Mouse (Mus musculus): Measurements from ENCODE around the gene Zfp827.

Gene Zfp827

DNA sequence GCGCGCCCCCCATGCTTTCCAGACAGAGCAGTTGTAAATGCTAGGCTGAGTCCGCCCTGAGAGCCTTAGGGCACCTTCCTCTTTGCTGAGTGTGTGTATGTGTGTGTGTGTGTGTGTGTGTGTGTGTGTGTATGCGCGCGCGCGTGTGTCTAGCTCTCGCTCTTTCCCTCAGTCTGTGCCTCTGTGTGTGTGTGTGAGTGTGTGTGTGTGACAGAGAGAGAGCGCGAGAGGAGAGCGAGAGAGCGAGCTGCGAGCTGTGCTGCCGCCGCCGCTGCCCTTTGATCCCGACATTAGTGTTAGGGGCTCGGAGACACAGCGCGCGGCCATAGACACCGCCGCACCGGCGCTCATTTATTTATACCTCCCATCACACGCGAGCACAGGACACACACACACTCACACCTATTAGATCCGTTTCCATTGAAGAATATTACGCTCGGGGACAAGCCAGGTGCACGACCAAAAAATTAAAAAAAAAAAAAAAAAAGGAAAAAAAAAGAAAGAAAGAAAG lies at the start of gene Zfp827:
TSS of gene Zfp827 (plus strand) at position 461 of the 511 bp plus-strand sequence.
- peak; percentile 63 to 67 for DNase-seq (ENCODE audit: low spot score in 2 of 2)

DNA sequence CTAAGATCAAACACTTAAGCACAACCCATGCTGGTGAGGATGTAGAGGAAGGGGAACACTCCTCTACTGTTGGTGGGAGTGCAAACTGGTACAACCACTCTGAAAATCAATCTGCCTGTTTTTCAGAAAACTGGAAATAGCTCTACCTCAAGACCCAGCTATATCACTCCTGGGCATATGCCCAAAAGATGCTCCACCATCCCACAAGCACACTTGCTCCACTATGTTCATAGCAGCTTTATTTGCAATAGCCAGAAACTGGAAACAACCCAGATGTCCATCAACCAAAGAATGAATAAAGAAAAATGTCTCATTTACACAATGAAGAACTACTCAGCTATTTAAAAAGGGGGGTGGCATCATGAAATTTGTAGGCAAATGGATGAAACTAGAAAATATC lies 23.9 kb upstream of the Zfp827 start:
- DNase-seq (ENCODE audit: low spot score in 2 of 2) = no peak

DNA sequence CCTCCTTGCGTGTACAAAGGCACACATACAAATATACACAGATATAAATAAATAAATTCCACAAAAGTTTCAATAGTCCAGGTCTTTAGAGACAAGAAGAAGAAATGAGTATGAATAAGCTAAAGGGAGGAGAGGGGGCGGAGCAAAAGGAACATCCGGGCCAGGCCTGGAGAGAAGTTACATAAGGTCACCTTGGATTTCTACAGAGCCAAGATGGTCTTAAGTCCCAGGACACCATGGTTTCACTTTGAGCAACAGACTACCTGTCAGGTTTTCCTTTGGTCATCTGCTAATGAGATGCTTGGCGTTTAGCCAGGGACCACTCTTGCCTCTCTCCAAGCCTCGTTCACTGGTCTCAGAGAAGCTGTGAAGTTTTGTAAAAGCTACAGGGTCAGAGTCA lies 13.2 kb upstream of the Zfp827 start:
- no peak for DNase-seq (ENCODE audit: low spot score in 2 of 2)

DNA sequence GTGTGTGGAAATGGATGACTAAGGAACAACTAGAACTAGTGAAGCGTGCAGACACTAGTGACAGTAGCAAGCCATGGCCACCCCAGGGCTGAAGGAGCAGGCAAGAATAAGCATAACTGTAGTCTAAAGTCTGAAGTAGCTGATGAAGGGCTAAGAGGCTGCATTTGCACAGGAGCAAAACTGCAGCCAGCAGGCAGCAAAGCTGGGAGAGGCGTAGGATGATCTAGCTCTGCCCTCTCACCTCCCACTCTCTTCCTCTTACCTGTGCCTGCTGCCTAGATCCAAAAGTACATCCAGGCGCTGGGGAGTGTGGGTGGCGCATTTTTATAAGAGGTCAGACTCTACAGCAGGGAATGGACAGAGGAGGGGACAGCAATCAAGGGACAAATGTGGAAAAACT lies 12.2 kb upstream of the Zfp827 start:
- no peak for DNase-seq (ENCODE audit: low spot score in 2 of 2)

DNA sequence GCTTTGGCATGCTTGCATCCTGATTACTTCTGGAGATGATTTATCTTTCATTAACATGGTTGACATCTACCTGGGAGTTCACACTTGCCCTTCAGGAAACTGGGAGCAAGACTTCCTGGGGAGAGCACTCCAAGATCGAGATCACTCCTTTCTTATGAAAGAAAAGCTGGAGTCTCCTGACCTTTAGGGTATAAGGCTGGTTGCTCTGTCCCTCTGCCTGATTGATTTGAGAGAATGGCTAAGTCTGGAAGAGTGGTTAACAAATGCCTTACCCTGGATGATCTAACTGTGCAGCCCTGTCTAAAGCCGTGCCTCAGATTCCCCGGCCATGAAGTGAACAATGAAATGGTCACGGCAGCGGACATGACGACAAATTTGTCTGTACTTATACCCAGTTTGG lies 11.7 kb upstream of the Zfp827 start:
- no peak for DNase-seq (ENCODE audit: low spot score in 2 of 2)

DNA sequence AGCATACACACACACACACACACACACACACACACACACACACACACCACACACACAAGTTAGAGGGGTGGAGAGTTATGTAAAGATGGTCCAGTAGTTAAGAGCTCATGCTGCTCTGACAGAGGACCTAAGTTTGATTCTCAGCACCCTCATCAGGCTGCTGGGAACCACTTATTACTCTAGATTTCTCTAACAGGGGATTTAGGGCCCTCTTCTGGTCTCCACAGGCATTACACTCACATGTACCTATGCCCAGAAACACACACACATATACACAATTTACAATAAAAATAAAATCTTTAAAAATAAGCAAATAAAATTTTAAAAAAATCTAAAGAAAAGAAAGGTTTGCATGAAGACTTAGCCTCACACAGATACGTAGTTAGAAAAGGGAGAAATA lies 4.3 kb upstream of the Zfp827 start:
- no peak for DNase-seq (ENCODE audit: low spot score in 2 of 2)

DNA sequence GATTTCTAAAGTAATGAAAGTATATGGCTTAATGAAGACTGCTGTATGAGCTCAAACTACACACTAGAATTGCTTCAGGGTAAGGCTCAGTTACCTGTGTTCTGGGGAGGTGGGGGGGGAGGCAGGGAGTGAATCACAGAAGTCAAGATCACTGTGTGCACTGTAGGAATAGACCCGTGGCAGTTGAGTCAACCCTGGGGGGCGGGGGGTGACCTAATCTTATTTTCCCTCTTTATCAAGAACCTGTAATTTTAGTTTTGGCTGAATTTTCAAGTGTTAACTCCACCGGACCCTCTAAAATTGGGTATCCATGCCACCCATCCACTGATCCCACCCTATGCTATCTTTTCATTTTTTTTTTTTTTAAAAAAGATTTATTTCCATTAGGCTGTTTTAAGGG lies 918 bp upstream of the Zfp827 start:
- DNase-seq (ENCODE audit: low spot score in 2 of 2) = no peak

DNA sequence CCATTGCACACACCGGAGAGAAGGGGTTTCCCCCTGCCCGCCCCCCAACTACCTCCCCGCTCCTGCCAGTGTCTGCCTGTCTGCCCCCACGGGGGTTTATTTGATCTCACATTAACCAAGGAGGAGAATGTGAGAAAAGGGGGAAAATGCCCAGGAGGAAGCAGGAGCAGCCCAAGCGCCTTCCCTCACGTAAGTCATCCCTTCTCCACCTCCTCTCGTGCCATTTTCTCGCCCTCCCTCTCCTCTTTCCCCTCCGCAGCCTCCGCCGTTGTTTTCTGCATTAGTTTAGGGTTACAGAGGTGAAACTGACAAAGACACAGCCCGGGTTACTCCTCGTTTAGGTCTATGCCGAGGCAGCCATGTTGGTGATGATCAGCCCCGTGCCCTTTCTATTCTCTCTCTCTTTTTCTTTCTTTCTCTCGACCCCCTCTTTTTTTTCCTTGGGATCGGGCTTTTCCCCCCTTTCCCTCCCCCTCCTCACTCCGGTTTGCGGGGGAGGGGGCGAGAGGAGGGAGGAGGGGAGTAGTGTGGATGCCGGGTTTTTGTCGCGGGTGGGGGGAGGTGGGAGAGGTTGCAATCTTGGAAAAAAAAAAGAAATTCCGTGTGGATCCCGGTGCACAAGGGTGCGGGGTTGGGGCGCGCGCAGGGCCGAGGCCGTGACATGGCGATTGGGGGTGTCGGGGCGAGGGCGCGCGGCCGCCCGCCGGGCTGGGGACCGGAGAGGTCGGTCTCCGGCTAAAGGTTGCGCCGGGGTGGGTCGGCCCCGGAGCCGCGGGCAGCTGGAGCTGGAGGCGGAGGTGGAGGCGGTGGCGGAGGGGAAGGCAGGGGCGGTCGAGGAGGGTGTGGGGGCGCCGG lies 531 bp downstream of the Zfp827 start:
- DNase-seq (ENCODE audit: low spot score in 2 of 2) = peak; percentile 18 to 63

DNA sequence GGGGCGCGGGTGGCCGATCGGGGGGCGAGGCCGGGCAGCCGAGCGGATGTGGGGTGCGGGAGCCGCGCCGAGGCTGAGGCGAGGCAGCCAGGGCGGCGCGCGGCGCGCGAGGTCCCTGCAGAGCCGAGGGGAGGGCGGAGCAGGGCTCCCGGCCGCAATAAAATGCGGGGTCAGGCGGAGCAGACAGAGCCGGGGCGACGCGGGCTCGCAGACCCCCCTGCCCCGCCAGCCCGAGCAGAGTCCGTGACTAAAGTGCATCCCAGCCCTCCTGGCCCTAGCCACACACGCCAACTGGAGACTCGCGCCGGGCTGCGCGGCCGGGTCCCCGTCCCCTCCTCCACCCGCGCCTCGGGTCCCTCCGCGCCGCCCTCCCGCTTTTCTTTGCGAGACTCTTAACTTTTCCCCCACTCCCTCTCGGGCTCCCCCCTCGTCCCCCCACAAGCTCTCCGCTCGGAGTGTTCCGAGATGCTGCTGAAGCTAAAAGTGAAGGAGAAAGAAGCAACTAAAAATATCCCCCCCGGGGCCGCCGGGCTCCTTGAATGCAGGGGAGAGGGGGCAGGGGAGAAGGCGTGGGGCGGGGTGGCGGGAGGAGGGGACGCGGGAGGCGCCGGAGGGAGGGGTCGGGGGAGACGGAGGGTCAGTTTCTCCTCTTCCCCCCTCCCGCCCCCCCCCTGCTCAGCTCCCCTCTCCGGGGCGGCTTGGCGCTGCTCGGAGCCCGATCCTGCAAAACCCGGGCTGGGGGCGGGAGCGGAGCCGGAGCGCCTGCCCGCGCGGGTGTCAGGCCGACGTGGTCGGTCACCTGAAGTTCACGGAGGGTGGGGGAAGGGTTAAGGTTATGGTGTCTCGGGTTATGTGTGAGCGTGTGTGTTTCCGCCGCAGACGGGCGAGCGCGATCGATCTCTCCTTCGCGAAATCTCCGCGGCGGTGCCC lies 1.4 kb downstream of the Zfp827 start:
- peak; percentile 49 to 79 for DNase-seq (ENCODE audit: low spot score in 2 of 2)

DNA sequence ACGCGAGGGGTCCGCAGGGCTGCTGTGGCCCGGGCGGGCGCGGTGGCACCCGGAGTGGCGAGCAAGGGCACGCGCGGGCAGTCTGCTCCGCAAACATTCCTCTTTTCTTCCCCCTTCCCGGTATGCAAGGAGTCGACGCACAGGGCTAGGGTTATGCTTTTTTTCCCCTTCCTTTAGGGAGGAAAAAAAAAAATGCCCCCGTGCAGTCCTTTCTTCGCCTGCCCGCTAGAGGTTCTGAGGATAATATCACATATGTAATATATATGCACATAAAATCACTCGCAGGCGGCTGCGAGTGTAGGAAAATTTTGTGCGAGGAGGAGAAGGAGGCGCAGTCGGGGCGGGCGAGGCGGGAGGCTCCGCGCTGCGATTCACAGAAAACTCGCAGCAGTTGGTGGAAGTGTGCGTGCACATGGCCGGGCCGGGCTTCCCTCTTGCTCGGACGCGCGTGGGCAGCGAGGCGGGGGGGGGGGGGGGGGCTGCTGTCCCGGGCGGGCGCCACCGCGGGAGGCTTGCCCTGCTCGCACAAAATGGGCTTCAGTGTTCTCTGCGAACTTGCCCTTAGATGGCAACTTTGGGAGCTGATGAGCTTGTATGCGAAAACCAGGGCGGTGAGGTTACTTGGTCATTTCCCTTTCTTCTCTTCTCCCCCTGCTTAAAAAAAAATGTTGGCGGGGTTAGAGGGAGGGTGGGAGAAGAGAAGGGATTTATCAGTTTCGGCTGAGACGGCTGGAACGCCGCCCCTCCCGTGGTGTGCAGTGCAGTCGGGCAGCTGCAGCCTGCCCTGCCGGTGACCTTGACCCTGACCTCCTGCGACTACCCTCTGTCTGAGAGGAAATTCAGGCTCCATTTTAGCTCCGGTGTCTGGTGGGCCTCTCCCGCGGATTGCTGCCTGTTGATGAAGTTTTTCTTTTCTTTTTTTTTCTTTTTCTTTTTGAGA lies 2.4 kb downstream of the Zfp827 start:
- peak; percentile 17 to 28 for DNase-seq (ENCODE audit: low spot score in 2 of 2)

DNA sequence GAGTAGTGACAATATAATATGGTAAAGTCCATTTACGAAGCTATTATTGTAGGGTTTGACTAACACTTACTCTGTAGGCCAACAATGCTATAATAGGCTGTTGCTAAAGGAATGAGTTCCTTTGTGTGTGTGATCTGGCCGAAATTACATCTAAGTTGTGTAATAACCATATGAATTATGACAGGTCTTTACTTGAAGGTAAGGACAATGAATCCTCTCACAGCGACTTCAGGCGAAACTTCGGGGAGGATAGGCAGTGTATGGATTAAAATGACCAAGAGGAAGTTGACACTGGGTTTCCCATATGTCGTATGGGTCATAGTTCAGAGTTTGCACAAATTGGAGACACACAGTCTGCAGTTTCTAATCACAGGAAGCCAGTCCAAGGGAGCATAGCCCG lies 9.3 kb downstream of the Zfp827 start:
- no peak for DNase-seq (ENCODE audit: low spot score in 2 of 2)

DNA sequence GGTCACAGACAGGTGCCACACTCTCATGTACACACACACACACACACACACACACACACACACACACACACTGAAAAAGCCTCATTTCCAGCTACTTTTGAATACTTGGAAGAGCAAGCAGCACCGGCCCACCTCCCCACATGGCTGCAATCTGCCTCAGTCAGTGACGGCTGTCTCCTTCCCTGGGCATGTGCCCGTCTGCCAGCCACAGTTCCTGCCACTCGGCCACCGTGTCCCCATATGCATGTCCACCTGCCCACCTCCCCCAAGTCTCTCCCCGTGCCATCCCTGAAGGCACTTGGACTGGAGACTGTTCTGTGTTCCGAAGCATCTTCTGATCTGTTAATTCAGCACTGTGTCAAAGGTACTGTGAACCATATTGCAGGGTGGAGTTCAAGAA lies 9.8 kb downstream of the Zfp827 start:
- no peak for DNase-seq (ENCODE audit: low spot score in 2 of 2)

DNA sequence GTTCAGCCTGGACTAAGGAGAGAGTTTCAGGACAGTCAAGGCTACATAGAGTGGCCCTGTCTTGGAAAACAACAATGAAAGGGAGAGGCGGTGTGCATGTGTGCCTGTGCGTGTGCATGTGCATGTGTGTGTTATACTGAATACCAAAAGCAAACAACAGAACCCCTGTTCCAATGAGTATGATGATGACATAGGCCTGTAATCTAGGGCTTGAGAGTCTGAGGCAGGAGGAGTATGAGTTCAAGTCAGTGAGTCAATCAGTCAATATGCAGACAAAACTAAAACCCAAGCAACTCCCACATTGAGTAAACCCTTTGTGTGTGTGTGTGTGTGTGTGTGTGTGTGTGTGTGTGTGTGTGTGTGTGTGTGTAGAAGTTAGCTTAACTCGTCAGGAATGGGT lies 13.2 kb downstream of the Zfp827 start:
- DNase-seq (ENCODE audit: low spot score in 2 of 2) = no peak

DNA sequence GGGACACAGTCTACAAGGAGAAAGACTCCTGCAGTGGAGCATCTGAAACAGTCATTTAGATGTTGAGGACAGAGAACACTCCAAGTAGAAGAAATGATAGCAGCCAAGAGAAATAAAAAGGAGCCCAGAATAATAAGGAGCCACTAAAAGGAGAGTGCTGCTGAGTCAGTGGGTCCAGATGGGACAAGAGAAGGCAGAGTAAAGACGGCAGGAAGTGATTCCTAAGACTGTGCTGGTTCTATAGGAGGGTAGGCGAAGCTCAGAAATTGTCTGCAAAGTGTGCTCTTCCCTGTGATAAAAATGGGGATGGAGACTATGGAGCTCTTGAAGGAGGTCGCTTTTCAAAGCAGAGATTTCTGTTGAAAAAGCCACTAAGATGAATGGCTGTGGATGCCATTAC lies 14.0 kb downstream of the Zfp827 start:
- DNase-seq (ENCODE audit: low spot score in 2 of 2) = no peak

DNA sequence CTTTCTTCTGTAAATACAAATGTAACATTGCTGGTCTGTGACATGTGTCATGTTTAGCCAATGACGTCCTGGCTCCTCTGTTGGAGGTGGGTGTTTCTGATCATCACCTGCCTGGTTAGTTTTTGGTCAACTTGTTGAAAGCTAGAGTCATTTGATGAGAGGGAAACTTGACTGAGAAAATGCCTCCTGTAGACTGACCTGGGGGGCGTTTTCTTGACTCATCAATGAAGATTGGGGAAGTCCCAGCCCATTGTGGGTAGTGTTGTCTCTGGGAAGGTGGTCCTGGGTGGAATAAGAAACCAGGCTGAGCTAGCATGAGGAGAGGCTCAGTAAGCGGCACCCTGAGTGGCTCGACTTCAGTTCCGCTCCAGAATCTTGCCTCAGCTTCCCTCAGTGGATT lies 16.4 kb downstream of the Zfp827 start:
- DNase-seq (ENCODE audit: low spot score in 2 of 2) = no peak

DNA sequence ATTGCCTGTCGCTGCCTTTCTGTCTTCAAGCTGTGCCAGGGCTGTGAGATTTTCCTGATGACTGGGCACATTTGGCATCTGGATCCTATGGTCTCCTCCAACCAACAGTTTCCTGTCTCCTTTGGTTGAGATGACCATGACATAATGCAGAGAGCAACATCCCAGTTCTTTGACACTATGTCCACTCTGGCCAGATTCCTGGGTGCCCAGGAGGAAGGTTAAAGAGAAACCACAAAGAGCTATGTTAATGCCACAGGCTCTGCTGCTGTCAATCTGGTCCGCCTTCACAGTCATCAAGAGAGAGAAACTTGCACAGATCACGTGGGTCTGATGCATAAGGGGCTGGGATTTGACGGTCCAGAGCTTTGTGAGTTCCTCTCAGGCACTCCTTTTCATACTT lies 18.4 kb downstream of the Zfp827 start:
- no peak for DNase-seq (ENCODE audit: low spot score in 2 of 2)

DNA sequence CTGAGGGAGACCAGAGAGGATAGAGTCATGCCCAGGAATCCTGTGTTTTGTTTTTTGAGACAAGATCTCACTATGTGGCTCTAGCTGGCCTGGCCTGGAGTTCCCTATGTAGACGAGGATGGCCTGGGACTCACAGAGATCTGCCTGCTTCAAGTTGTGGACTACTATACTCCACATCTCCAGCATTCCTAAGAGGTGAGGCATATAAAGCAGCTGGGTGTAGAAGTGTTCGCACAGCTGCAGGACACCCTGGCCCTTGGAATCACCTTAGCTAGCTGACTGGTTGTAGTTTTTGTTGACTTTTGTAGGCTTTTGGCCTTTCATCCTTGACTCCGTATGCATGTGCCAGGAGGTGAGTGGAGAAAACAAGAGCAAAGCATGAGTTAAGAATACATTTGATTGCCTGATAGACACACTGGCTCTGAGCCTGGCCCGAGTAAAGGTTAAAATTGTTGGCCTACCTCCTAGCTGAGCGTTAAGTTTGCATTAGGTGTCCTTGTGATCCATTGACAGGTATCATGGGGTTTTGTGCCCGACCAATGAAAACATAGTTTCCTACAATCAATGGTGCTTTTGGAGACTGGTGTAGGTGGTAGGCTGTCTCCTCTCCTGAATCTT lies 20.3 kb downstream of the Zfp827 start:
- no peak for DNase-seq (ENCODE audit: low spot score in 2 of 2)

DNA sequence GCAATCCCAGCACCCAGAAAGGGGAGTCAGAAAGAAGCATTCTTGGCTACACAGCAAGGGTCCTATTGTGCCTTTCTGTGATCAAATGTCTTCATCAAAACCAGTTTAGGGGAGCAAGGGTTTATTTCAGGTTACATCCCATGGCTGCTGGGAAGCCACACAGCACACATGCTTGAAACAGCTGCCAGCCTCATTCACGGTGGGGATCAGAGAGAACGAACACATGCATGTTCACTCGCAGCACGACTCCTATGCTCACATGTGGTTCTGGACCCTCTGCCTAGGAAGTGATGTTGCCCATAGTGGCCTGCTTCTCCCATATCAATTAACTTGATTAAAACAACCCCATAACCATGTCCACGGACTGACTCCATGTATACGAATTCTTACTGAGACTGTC lies 26.0 kb downstream of the Zfp827 start:
- DNase-seq (ENCODE audit: low spot score in 2 of 2) = no peak

DNA sequence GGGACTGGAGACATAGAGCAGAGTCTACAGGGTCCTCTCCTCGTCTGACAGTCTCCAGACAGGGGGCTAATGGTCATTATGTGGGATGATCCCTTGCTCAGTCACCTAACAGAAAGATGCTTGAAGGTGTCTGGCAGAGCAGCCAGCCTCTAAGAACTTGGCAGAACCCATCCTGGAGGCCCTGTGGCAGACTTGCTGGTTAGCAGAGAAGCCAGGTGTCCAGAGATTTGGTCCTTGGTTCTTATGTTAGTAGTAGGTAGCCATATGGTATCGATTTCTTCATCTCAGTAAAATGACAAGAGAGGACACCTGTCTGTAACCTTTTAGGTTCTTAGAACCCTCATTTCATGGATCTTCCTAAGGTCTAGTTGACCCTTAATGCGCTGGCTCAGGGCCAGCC lies 28.9 kb downstream of the Zfp827 start:
- no peak for DNase-seq (ENCODE audit: low spot score in 2 of 2)

DNA sequence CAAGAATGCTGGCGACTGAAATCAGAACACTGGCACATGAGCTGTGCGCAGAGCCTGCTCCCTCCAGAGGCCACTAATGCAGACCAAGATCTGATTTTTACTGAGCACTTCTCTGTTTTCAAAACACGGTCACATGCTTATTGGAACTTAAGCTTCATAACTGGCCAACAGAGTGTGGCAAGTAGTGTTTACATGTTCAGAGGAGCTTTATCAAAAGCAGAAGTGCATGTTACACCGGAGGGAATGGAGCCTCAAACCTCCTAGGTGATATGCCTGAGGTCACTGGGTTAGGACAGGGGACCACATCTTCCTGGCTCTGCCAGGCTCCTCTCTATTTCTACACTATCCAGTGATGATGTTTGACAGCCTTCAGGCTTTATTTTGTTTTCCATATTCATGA lies 31.1 kb downstream of the Zfp827 start:
- no peak for DNase-seq (ENCODE audit: low spot score in 2 of 2)

DNA sequence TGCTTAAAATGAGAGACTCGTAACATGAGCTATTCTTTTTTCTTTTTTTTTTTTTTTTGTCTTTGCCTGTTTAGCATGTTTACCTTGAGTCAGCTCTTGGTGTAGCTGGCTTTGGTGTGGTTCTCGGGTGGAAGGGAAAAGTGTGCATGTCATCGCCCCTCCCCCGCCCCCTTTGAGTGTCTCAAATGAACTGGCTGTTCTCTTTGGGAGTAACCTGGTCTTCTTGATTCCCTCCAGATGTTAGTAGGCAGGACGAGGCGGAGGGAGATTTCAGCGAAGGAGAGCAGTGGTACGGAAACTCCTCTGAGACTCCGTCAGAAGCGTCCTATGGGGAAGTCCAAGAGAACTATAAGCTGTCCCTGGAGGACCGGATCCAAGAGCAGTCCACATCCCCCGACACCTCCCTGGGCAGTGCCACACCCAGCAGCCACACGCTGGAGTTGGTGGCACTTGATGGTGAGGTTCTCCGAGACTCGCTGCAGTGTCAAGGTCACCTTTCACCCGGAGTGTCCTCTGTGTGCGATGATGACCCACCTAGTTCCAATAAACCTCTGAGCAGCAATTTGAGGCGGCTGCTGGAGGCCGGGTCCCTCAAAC lies 31.9 kb downstream of the Zfp827 start:
- DNase-seq (ENCODE audit: low spot score in 2 of 2) = peak; percentile 41 to 53

Data from urinary bladder, adult 18-20 months (tissue).